Mouse (Mus musculus): ENCODE data around the gene Tmem184a.

Tmem184a gene

GRCm38 (mm10) chr5:139819538-139820181 is at the start of gene Tmem184a:
Gene Tmem184a, minus strand, starts transcription at chr5:139819917.
- ATAC-seq (ENCODE audit: insufficient number of reproducible peaks, low FRiP score, low TSS enrichment), result no peak

GRCm38 (mm10) chr5:139862759-139863158 is 43.0 kb upstream of the Tmem184a start:
- ATAC-seq (ENCODE audit: insufficient number of reproducible peaks, low FRiP score, low TSS enrichment), result no peak

GRCm38 (mm10) chr5:139860328-139861104 is 40.8 kb upstream of the Tmem184a start:
- no peak for ATAC-seq (ENCODE audit: insufficient number of reproducible peaks, low FRiP score, low TSS enrichment)

- ATAC-seq (ENCODE audit: insufficient number of reproducible peaks, low FRiP score, low TSS enrichment), result no peak
Observed at GRCm38 (mm10) chr5:139849626-139850320, 30.1 kb upstream of the Tmem184a start.

GRCm38 (mm10) chr5:139839142-139839541 is 19.4 kb upstream of the Tmem184a start:
- ATAC-seq (ENCODE audit: insufficient number of reproducible peaks, low FRiP score, low TSS enrichment), result no peak

GRCm38 (mm10) chr5:139838476-139838892 is 18.8 kb upstream of the Tmem184a start:
- no peak for ATAC-seq (ENCODE audit: insufficient number of reproducible peaks, low FRiP score, low TSS enrichment)

GRCm38 (mm10) chr5:139835706-139836105 is 16.0 kb upstream of the Tmem184a start:
- ATAC-seq (ENCODE audit: insufficient number of reproducible peaks, low FRiP score, low TSS enrichment), result no peak

GRCm38 (mm10) chr5:139832125-139832524 is 12.4 kb upstream of the Tmem184a start:
- no peak for ATAC-seq (ENCODE audit: insufficient number of reproducible peaks, low FRiP score, low TSS enrichment)

GRCm38 (mm10) chr5:139830734-139831133 is 11.0 kb upstream of the Tmem184a start:
- no peak for ATAC-seq (ENCODE audit: insufficient number of reproducible peaks, low FRiP score, low TSS enrichment)

GRCm38 (mm10) chr5:139829384-139829783 is 9.7 kb upstream of the Tmem184a start:
- no peak for ATAC-seq (ENCODE audit: insufficient number of reproducible peaks, low FRiP score, low TSS enrichment)

GRCm38 (mm10) chr5:139827593-139827992 is 7.9 kb upstream of the Tmem184a start:
- ATAC-seq (ENCODE audit: insufficient number of reproducible peaks, low FRiP score, low TSS enrichment), result no peak

GRCm38 (mm10) chr5:139826357-139827055 is 6.8 kb upstream of the Tmem184a start, which contains the start of the genes Gm26938 and Psmg3:
Gene Gm26938, minus strand, starts transcription at chr5:139826407.
Gene Psmg3, minus strand, starts transcription at chr5:139826885.
- ATAC-seq (ENCODE audit: insufficient number of reproducible peaks, low FRiP score, low TSS enrichment), result peak; percentile 72; the same call in 1 of the 2 replicates

- ATAC-seq (ENCODE audit: insufficient number of reproducible peaks, low FRiP score, low TSS enrichment), result no peak
Observed at GRCm38 (mm10) chr5:139825947-139826346, 6.2 kb upstream of the Tmem184a start.

- ATAC-seq (ENCODE audit: insufficient number of reproducible peaks, low FRiP score, low TSS enrichment), result no peak
Observed at GRCm38 (mm10) chr5:139824531-139824930, 4.8 kb upstream of the Tmem184a start.

- ATAC-seq (ENCODE audit: insufficient number of reproducible peaks, low FRiP score, low TSS enrichment), result no peak
Observed at GRCm38 (mm10) chr5:139821466-139822459, 2.0 kb upstream of the Tmem184a start.

GRCm38 (mm10) chr5:139818801-139819200 is 916 bp downstream of the Tmem184a start:
- ATAC-seq (ENCODE audit: insufficient number of reproducible peaks, low FRiP score, low TSS enrichment), result no peak

GRCm38 (mm10) chr5:139818056-139818455 is 1.7 kb downstream of the Tmem184a start:
- ATAC-seq (ENCODE audit: insufficient number of reproducible peaks, low FRiP score, low TSS enrichment), result no peak

GRCm38 (mm10) chr5:139817292-139817691 is 2.4 kb downstream of the Tmem184a start:
- ATAC-seq (ENCODE audit: insufficient number of reproducible peaks, low FRiP score, low TSS enrichment), result no peak

- ATAC-seq (ENCODE audit: insufficient number of reproducible peaks, low FRiP score, low TSS enrichment), result no peak
Observed at GRCm38 (mm10) chr5:139816445-139816844, 3.3 kb downstream of the Tmem184a start.
